Mouse (Mus musculus) cortical plate, adult 2 months (tissue): ENCODE results near the gene Rps11.

Experiments used
- CTCF ChIP-seq: fragments of 200-500 bp; IDR thresholded peaks from 2 replicates; pipeline ENCODE4 v1.5.1; 2011; ENCODE audit warnings: mild to moderate bottlenecking, control low read depth, low read length; ENCODE audit not compliant: insufficient read depth; ENCODE audit errors: extremely low read depth
- POLR2A ChIP-seq: fragments of 200-500 bp; IDR thresholded peaks from 2 replicates; pipeline ENCODE4 v1.6.1; 2011; ENCODE audit warnings: mild to moderate bottlenecking, low read length, control low read depth; ENCODE audit not compliant: insufficient read depth; ENCODE audit errors: extremely low read depth

DNA sequence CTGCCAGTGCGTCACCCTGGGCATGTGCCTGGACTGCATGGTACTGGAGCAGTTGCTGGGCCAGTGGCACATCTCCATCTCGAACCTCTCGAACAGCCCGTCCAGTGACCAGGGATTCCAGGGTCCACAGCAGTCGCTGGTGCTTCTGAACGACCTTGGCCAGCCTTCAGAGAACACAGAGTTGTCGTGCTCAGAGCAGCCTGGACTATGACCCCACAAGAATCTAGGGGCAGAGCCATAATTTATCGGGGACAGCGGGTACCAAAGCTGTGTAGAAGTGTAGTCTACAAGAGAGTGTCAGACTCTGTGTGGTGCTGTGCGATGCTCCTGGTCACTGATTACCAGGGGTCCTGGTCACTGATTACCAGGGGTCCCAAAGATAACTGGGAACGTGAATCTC is 23.7 kb upstream of the Rps11 start:
- no peak for TF ChIP-seq CTCF
- TF ChIP-seq POLR2A = no peak
